Mouse (Mus musculus) heart, adult 2 months (tissue): ENCODE results near the gene Gm20219. TPM values are rescaled to one million over a fixed set of nuclear protein-coding genes. Genes with fewer than 3 reads are reported as not detected.

Source experiments
- DNase-seq, 2 experiments: peaks; one replicate each; pipeline ENCODE4 v3.0.0; 2021
- H3K27ac ChIP-seq: fragments of 200-600 bp; 2 replicates; pipeline ENCODE4 v1.8.1; 2022
- H3K27me3 ChIP-seq: fragments of 200-500 bp; 2 replicates; pipeline ENCODE4 v1.6.1; 2012; ENCODE audit warnings: mild to moderate bottlenecking, low read length, inconsistent platforms, mixed read lengths; ENCODE audit not compliant: control insufficient read depth, insufficient read depth
- H3K36me3 ChIP-seq: fragments of 200-500 bp; 2 replicates; pipeline ENCODE4 v1.6.1; 2012; ENCODE audit warnings: low read length, inconsistent platforms; ENCODE audit not compliant: control insufficient read depth, insufficient read depth
- H3K4me1 ChIP-seq: fragments of 200-500 bp; 2 replicates; pipeline ENCODE4 v1.6.1; 2011; ENCODE audit warnings: low read length; ENCODE audit not compliant: control insufficient read depth, insufficient read depth
- H3K4me3 ChIP-seq: fragments of 200-600 bp; 2 replicates; pipeline ENCODE4 v1.8.1; 2022
- H3K79me2 ChIP-seq: fragments of 200-500 bp; replicated peaks from 2 replicates; pipeline ENCODE4 v1.6.1; 2012; ENCODE audit warnings: mild to moderate bottlenecking, inconsistent platforms, low read length, moderate library complexity, mixed read lengths; ENCODE audit not compliant: control insufficient read depth, insufficient read depth
- H3K9ac ChIP-seq: fragments of 200-500 bp; 2 replicates; pipeline ENCODE4 v1.6.1; 2012; ENCODE audit warnings: low read depth, mild to moderate bottlenecking, control low read depth, inconsistent platforms, low read length, mixed read lengths
- CTCF ChIP-seq: fragments of 200-600 bp; IDR thresholded peaks from 2 replicates; pipeline ENCODE4 v1.8.1; 2022; ENCODE audit warnings: antibody characterized with exemption, mild to moderate bottlenecking, moderate library complexity
- EP300 ChIP-seq: fragments of 200-500 bp; IDR thresholded peaks from 2 replicates; pipeline ENCODE4 v1.6.1; 2011; ENCODE audit warnings: low read depth, low read length, control low read depth; ENCODE audit not compliant: insufficient read depth
- POLR2A ChIP-seq: fragments of 200-500 bp; IDR thresholded peaks from 2 replicates; pipeline ENCODE4 v1.6.1; 2011; ENCODE audit warnings: mild to moderate bottlenecking, low read depth, low read length, control low read depth; ENCODE audit not compliant: insufficient read depth
- WGBS: fragments of 180-500 bp; shearing (Covaris S2); methylation state at CpG from one replicate; pipeline ENCODE4 v1.1.7; 2018; 5-methylcytosine and 5-hydroxymethylcytosine counted together
- intact Hi-C: fragments of 180-260 bp; cut with DNase I; formaldehyde crosslinking; loops from one replicate; pipeline ENCODE4 v1.15.1; 2025
- polyA plus RNA-seq: library from polyadenylated mRNA; depleted of rRNA; stranded (reverse); fragments of >200 nt; gene quantifications from 2 replicates; pipeline ENCODE4 v1.2.3, GENCODE M21; 2012
- total RNA-seq, 2 experiments: library from RNA; stranded (reverse); gene quantifications; 2 replicates each; pipeline ENCODE4 v1.2.3; 2021

Gene Gm20219
- total and polyA plus RNA-seq, 3 experiments = 0.34 to 1.7 (median 0.39) TPM

- Histone ChIP-seq H3K4me1 (no peaks in the 10 kb centered on the region), H3K79me2 (no peaks in the 10 kb centered on the region), H3K9ac (no peak overlapping the region), H3K4me3 (no peak overlapping the region), H3K27me3 (no peaks in the 10 kb centered on the region), H3K36me3 (no peaks in the 10 kb centered on the region), H3K27ac (no peak overlapping the region)
- intact Hi-C loops = no loop called here
- no peak for DNase-seq
- TF ChIP-seq POLR2A = no peak
- TF ChIP-seq CTCF = no peak
- no peak for TF ChIP-seq EP300
- WGBS = 58% methylated on average over 1 of the region's 1 CpGs
These were observed 8.2 kb downstream of the Gm20219 start for GRCm38 (mm10) chr17:56545945-56546344.

- H3K79me2 ChIP-seq = no peaks in the 10 kb centered on the region
- no peaks in the 10 kb centered on the region for H3K36me3 ChIP-seq
- H3K27me3 ChIP-seq = no peaks in the 10 kb centered on the region
- intact Hi-C loops = no loop called here
- no peak overlapping the region for H3K27ac ChIP-seq
- H3K9ac ChIP-seq = no peak overlapping the region
- 82% methylated on average over 7 of the region's 7 CpGs for WGBS
- no peak overlapping the region for H3K4me3 ChIP-seq
- no peaks in the 10 kb centered on the region for H3K4me1 ChIP-seq
- peak in 1 of 2 experiments; percentile 0 for DNase-seq
- TF ChIP-seq CTCF (no peak), EP300 (no peak), POLR2A (no peak)
These were observed 9.3 kb downstream of the Gm20219 start for GRCm38 (mm10) chr17:56544699-56545387.

GRCm38 (mm10) chr17:56543684-56544224, 10.4 kb downstream of the Gm20219 start:
- no peak for DNase-seq
- Histone ChIP-seq H3K79me2 (no peaks in the 10 kb centered on the region), H3K4me1 (no peaks in the 10 kb centered on the region), H3K27ac (no peak overlapping the region), H3K36me3 (no peaks in the 10 kb centered on the region), H3K9ac (no peak overlapping the region), H3K4me3 (no peak overlapping the region), H3K27me3 (no peaks in the 10 kb centered on the region)
- intact Hi-C loops = no loop called here
- 78% methylated on average over 3 of the region's 3 CpGs for WGBS
- TF ChIP-seq POLR2A = no peak
- no peak for TF ChIP-seq CTCF

- no peak overlapping the region for H3K9ac ChIP-seq
- no peaks in the 10 kb centered on the region for H3K27me3 ChIP-seq
- no peak for TF ChIP-seq CTCF
- no peak for TF ChIP-seq POLR2A
- TF ChIP-seq EP300 = no peak
- H3K36me3 ChIP-seq = no peaks in the 10 kb centered on the region
- intact Hi-C loops = no loop called here
- no peak overlapping the region for H3K4me3 ChIP-seq
- 52% methylated on average over 8 of the region's 8 CpGs for WGBS
- no peaks in the 10 kb centered on the region for H3K79me2 ChIP-seq
- no peak overlapping the region for H3K27ac ChIP-seq
- H3K4me1 ChIP-seq = no peaks in the 10 kb centered on the region
- no peak for DNase-seq
These were observed 11.5 kb downstream of the Gm20219 start for GRCm38 (mm10) chr17:56542736-56543135.

- 25% methylated on average over 6 of the region's 6 CpGs for WGBS
- Histone ChIP-seq H3K4me3 (no peak overlapping the region), H3K79me2 (no peaks in the 10 kb centered on the region), H3K27ac (no peak overlapping the region), H3K4me1 (no peaks in the 10 kb centered on the region), H3K36me3 (no peaks in the 10 kb centered on the region), H3K27me3 (no peaks in the 10 kb centered on the region), H3K9ac (no peak overlapping the region)
- DNase-seq = no peak
- intact Hi-C loops = no loop called here
- no peak for TF ChIP-seq EP300
- TF ChIP-seq CTCF = no peak
- no peak for TF ChIP-seq POLR2A
These were observed 13.6 kb downstream of the Gm20219 start for GRCm38 (mm10) chr17:56540562-56540975.

- Histone ChIP-seq H3K4me3 (no peak overlapping the region), H3K9ac (no peak overlapping the region), H3K4me1 (no peaks in the 10 kb centered on the region), H3K27me3 (no peaks in the 10 kb centered on the region), H3K36me3 (no peaks in the 10 kb centered on the region), H3K27ac (no peak overlapping the region), H3K79me2 (no peaks in the 10 kb centered on the region)
- TF ChIP-seq CTCF = no peak
- 44% methylated on average over 8 of the region's 8 CpGs for WGBS
- intact Hi-C loops = no loop called here
- DNase-seq = no peak
These were observed 16.3 kb downstream of the Gm20219 start for GRCm38 (mm10) chr17:56537912-56538311.
